Mouse (Mus musculus): ENCODE data around the gene Dtnbp1.

DNA sequence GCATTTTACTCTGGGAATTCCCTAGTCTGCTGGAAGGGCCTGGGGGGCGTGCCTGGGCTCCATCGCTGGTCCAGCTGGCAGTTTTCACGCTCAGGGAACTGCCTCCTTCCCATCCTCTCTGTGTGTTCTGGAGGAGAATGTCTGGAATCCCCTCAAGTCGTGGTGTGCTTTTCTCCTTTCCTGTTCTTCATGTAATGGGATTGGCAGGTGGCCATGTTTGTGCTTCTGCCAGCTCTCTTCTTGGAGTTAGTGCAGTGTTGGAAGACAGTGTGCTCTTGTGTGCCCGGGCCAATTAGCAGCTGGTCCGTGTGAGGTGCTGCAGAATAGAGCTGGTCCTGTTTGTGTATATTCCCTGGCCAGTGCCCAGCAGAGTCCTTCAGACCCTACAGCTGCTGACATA, 94.2 kb downstream of the Dtnbp1 start:
- TF ChIP-seq POLR2A (IDR thresholded peaks at IDR 0.05; ENCODE audit: insufficient read depth, low read depth, low read length) (no peak), CTCF (IDR thresholded peaks at IDR 0.05; ENCODE audit: insufficient read depth, low read depth, low read length) (no peak)

All from olfactory bulb, adult 2 months (tissue).